Mouse (Mus musculus): ENCODE results near the gene Slc12a6. TPM values are rescaled to one million over a fixed set of nuclear protein-coding genes. Genes with fewer than 3 reads are reported as not detected.

The Slc12a6 gene
- polyA plus RNA-seq, 1 experiment from 2014 or later: 17.7 TPM

DNA sequence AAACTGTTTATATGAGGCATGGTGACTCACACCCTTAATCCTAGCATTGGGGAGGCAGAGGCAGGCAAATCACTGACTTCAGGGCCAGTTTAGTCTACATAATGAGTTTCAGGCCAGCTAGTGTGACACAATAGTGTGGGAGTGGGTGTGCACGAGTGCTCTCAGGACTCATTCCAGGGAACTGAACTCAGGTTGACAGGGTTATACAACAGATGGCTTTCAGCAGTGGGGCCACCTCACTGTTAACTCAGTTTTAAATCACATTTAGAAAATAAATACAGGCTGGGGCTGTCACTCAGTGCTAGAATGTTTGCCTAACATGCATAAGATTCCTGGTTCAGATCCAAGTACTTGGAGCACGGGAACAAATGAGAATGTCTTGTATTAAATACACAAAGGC lies 94.0 kb downstream of the Slc12a6 start:
- Histone ChIP-seq H3K9ac (ENCODE audit: low read length) (no peak overlapping the region), H3K4me2 (ENCODE audit: low read length) (no peak overlapping the region), H3K4me3 (ENCODE audit: low read depth, low read length) (no peak overlapping the region), H3K27ac (ENCODE audit: low read depth) (no peak overlapping the region), H3K36me3 (ENCODE audit: control insufficient read depth, insufficient read depth, low read length) (peaks cover 92% of the 10 kb centered on the region), H3K9me3 (ENCODE audit: control insufficient read depth, low read length) (no peaks in the 10 kb centered on the region), H3K4me1 (replicated peaks; ENCODE audit: control insufficient read depth, insufficient read depth, low read length) (no peaks in the 10 kb centered on the region), H3K27me3 (replicated peaks; ENCODE audit: control insufficient read depth, insufficient read depth, low read length) (no peaks in the 10 kb centered on the region)
- no peak for DNase-seq (ENCODE audit: low spot score)
- WGBS: 62% methylated on average over 2 of the region's 2 CpGs
- ATAC-seq (replicated peaks; ENCODE audit: low FRiP score, low TSS enrichment, low read depth): no peak

DNA sequence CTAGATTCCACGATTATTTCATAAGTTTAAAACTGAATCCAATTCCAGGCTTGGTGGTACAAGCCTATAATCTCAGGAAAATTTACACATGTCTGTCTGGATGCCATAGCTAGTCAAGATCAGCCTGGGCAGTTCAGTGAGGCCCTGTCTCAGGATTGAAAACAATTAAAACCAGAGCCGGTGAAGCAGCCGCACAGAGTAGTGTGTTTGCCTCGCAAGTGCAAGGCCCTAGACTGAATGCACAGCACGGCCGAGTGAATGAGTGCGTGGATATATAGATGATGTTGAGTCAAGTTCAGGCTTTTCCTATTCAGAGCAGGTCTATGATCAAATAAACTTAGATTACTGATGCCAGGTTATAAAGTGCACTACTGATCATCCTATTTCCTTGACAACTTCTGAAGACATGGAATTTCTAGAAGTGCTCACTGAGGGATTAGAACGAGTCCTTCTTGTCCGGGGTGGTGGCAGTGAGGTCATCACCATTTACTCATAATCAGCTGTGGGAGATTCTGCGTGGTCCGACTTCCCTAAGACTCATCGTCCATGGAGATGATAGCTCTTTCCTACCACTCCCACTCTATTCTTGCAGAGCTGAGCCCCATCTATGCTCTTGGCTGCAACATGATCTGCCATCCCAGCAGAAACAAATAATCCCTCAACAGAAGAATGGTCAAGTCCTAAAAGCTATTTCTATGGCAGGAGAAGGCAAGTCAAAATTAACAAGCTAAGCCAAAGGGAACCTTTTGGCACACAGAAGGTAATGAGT lies 94.6 kb downstream of the Slc12a6 start:
- no peaks in the 10 kb centered on the region for H3K4me1 ChIP-seq (replicated peaks; ENCODE audit: control insufficient read depth, insufficient read depth, low read length)
- DNase-seq (ENCODE audit: low spot score): no peak
- no peaks in the 10 kb centered on the region for H3K27me3 ChIP-seq (replicated peaks; ENCODE audit: control insufficient read depth, insufficient read depth, low read length)
- H3K4me2 ChIP-seq (ENCODE audit: low read length): no peak overlapping the region
- no peak overlapping the region for H3K27ac ChIP-seq (ENCODE audit: low read depth)
- no peaks in the 10 kb centered on the region for H3K9me3 ChIP-seq (ENCODE audit: control insufficient read depth, low read length)
- 84% methylated on average over 12 of the region's 12 CpGs for WGBS
- ATAC-seq (replicated peaks; ENCODE audit: low FRiP score, low TSS enrichment, low read depth): no peak
- no peak overlapping the region for H3K9ac ChIP-seq (ENCODE audit: low read length)
- no peak overlapping the region for H3K4me3 ChIP-seq (ENCODE audit: low read depth, low read length)
- H3K36me3 ChIP-seq (ENCODE audit: control insufficient read depth, insufficient read depth, low read length): peaks cover 89% of the 10 kb centered on the region

DNA sequence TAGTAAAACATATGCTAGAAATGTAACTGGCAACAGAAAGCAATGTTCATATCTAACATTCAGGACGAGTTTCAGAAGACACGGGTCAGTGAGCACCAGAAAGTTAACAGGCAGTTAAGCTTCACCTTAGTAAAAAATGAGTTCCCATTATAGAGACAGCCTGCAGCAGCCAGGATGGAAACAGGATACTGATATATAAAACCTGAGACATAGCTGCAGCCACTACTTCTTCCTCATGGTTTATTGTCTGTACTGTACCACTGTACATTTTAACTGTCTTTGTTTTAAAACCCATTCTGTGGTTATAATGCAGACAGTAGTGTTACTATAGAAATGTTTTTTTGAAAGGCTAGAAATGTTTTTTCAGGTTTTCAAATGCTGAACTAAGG lies 95.2 kb downstream of the Slc12a6 start:
- ATAC-seq (replicated peaks; ENCODE audit: low FRiP score, low TSS enrichment, low read depth) (no peak), DNase-seq (ENCODE audit: low spot score) (no peak)
- Histone ChIP-seq H3K4me3 (ENCODE audit: low read depth, low read length) (no peak overlapping the region), H3K27ac (ENCODE audit: low read depth) (no peak overlapping the region), H3K4me1 (replicated peaks; ENCODE audit: control insufficient read depth, insufficient read depth, low read length) (no peaks in the 10 kb centered on the region), H3K4me2 (ENCODE audit: low read length) (no peak overlapping the region), H3K9me3 (ENCODE audit: control insufficient read depth, low read length) (no peaks in the 10 kb centered on the region), H3K9ac (ENCODE audit: low read length) (no peak overlapping the region), H3K27me3 (replicated peaks; ENCODE audit: control insufficient read depth, insufficient read depth, low read length) (no peaks in the 10 kb centered on the region), H3K36me3 (ENCODE audit: control insufficient read depth, insufficient read depth, low read length) (peaks cover 86% of the 10 kb centered on the region)
- 90% methylated on average over 2 of the region's 2 CpGs for WGBS

DNA sequence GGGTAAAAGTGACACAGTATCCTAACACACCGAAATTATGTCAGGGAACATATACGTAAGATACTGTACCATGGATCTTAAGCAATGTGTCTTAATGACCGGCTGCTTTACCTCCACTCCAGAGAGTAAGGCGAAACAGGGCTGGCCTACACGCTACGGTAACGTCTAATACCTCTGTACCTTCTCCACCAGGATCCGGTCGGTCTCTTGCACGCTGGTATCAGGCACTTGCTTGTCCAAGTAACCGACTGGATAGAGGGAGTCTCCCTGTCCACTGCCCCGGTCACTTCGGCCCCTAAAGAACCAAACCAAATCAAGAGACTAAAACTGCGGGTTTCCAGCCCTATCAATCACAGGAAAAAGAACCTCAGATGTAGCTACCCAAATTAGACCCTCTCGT lies 101.6 kb downstream of the Slc12a6 start:
- H3K36me3 ChIP-seq (ENCODE audit: control insufficient read depth, insufficient read depth, low read length): peaks cover 22% of the 10 kb centered on the region
- H3K4me3 ChIP-seq (ENCODE audit: low read depth, low read length): peak overlapping the region; percentile 94
- WGBS: 20% methylated on average over 15 of the region's 15 CpGs
- no peaks in the 10 kb centered on the region for H3K9me3 ChIP-seq (ENCODE audit: control insufficient read depth, low read length)
- H3K27ac ChIP-seq (ENCODE audit: low read depth): peak overlapping the region; percentile 69; the same call in 1 of the 2 replicates
- no peaks in the 10 kb centered on the region for H3K27me3 ChIP-seq (replicated peaks; ENCODE audit: control insufficient read depth, insufficient read depth, low read length)
- peak overlapping the region; percentile 71 for H3K9ac ChIP-seq (ENCODE audit: low read length)
- ATAC-seq (replicated peaks; ENCODE audit: low FRiP score, low TSS enrichment, low read depth) (peak; percentile 20; the same call in 1 of the 2 replicates), DNase-seq (ENCODE audit: low spot score) (peak; percentile 69)
- H3K4me1 ChIP-seq (replicated peaks; ENCODE audit: control insufficient read depth, insufficient read depth, low read length): peaks cover 9% of the 10 kb centered on the region
- H3K4me2 ChIP-seq (ENCODE audit: low read length): peak overlapping the region; percentile 94

DNA sequence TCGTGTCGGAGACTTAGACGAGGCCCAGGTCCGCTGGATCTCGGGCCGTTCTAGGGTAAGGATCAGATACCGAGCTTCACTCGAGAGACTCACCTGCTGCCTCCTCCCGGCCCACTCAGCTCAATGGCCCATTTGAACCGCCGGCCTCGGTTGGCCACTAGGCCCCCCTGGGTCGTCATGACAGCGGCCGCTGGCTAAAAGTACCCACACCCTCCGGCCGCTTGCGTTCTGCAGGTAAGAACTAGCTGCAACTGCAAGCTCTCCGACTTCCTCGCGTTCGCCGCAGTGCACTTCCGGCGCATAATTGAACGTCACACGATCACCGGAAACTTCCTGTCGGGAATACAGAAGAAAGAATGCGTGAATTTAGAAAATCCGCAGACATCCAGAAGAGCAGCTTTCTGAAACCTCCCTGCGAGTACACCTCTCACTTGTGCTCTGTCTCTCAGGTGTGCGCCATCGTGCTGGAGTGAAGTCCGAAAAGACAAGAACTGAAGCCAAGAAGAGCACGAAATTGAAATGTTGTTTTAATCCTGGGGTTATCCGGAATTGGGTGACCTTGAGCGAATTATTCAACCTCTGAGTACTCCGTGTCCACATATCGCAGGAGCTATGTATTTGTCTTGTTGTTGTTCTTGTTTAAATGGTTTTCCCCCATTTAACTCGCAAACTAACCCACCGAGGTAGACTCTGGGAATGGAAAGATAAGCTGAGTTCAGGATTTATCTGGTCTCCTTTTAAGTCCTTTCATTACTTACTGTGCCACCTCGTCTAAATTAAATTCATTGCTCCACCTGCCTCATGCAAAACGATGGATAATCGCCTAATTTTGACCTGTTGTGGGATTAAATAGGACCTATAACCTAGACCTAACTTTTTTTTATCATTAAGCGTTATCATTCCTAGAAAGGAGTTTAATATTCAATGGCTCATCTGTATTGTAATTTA lies 102.4 kb downstream of the Slc12a6 start, which contains the start of gene Emc4:
Gene Emc4 (minus strand): TSS at position 302 of the 948 bp plus-strand sequence.
- no peaks in the 10 kb centered on the region for H3K27me3 ChIP-seq (replicated peaks; ENCODE audit: control insufficient read depth, insufficient read depth, low read length)

DNA sequence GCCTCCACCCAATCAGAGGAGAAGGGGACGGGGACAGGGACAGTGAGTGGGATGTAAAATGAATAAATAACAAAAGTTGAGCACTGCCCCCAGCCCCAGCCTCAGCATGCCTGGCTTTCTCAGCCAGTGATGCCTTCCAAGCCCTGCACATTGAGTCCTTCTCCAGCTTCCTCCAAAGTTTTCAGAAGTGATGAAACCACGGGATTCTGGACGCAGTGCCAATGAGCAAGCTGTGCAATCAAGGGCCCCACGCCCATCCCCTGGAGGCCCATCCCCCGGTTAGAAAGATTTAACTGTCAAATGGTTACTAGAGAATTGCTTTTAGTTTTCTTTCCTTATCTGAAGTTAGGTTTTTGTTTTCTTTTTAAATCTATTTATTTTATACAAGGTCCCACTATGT lies 104.3 kb downstream of the Slc12a6 start:
- no peaks in the 10 kb centered on the region for H3K36me3 ChIP-seq (ENCODE audit: control insufficient read depth, insufficient read depth, low read length)
- no peak for ATAC-seq (replicated peaks; ENCODE audit: low FRiP score, low TSS enrichment, low read depth)
- no peak overlapping the region for H3K4me3 ChIP-seq (ENCODE audit: low read depth, low read length)
- no peak overlapping the region for H3K9ac ChIP-seq (ENCODE audit: low read length)
- H3K27ac ChIP-seq (ENCODE audit: low read depth): no peak overlapping the region
- H3K9me3 ChIP-seq (ENCODE audit: control insufficient read depth, low read length): no peaks in the 10 kb centered on the region
- H3K4me2 ChIP-seq (ENCODE audit: low read length): no peak overlapping the region
- H3K4me1 ChIP-seq (replicated peaks; ENCODE audit: control insufficient read depth, insufficient read depth, low read length): peaks cover 9% of the 10 kb centered on the region
- DNase-seq (ENCODE audit: low spot score): no peak
- H3K27me3 ChIP-seq (replicated peaks; ENCODE audit: control insufficient read depth, insufficient read depth, low read length): no peaks in the 10 kb centered on the region
- WGBS: 71% methylated on average over 5 of the region's 5 CpGs

More for the DNA sequence above, 102.4 kb downstream of the Slc12a6 start, which contains the start of gene Emc4:
- no peaks in the 10 kb centered on the region for H3K9me3 ChIP-seq (ENCODE audit: control insufficient read depth, low read length)
- DNase-seq (ENCODE audit: low spot score) (peak; percentile 98), ATAC-seq (replicated peaks; ENCODE audit: low FRiP score, low TSS enrichment, low read depth) (peak; percentile 88)
- H3K4me1 ChIP-seq (replicated peaks; ENCODE audit: control insufficient read depth, insufficient read depth, low read length): peaks cover 9% of the 10 kb centered on the region
- peak within 1 kb of the TSS; percentile 94 for H3K4me2 ChIP-seq (ENCODE audit: low read length)
- H3K9ac ChIP-seq (ENCODE audit: low read length): peak within 1 kb of the TSS; percentile 71
- 2% methylated on average over 46 of the region's 46 CpGs for WGBS
- H3K27ac ChIP-seq (ENCODE audit: low read depth): peak within 1 kb of the TSS; percentile 69
- H3K4me3 ChIP-seq (ENCODE audit: low read depth, low read length): peak within 1 kb of the TSS; percentile 94
- peaks cover 16% of the 10 kb centered on the region for H3K36me3 ChIP-seq (ENCODE audit: control insufficient read depth, insufficient read depth, low read length)

DNA sequence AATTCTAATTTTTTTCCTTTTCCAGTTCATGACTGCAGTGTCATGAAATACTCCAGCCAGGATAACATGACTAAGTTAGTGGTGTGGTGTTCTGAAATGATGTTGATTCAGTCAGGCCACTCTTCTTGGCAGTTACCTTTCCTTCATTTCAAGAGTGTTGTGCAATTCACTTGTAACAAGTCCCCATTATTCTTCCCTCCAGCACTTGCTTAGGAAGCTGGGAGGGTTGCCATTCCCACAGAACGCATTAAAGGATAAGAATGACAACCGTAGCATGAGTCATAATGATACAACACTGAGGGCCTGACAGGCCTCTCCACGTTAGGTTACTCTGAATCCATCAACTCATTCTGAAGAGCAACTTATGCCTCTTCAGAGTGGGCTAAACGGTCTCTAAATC lies 107.5 kb downstream of the Slc12a6 start:
- Histone ChIP-seq H3K4me1 (replicated peaks; ENCODE audit: control insufficient read depth, insufficient read depth, low read length) (no peaks in the 10 kb centered on the region), H3K9me3 (ENCODE audit: control insufficient read depth, low read length) (no peaks in the 10 kb centered on the region), H3K27me3 (replicated peaks; ENCODE audit: control insufficient read depth, insufficient read depth, low read length) (no peaks in the 10 kb centered on the region), H3K36me3 (ENCODE audit: control insufficient read depth, insufficient read depth, low read length) (no peaks in the 10 kb centered on the region), H3K4me2 (ENCODE audit: low read length) (no peak overlapping the region), H3K9ac (ENCODE audit: low read length) (no peak overlapping the region), H3K4me3 (ENCODE audit: low read depth, low read length) (no peak overlapping the region), H3K27ac (ENCODE audit: low read depth) (no peak overlapping the region)
- WGBS: 77% methylated on average over 4 of the region's 4 CpGs
- DNase-seq (ENCODE audit: low spot score) (no peak), ATAC-seq (replicated peaks; ENCODE audit: low FRiP score, low TSS enrichment, low read depth) (no peak)

DNA sequence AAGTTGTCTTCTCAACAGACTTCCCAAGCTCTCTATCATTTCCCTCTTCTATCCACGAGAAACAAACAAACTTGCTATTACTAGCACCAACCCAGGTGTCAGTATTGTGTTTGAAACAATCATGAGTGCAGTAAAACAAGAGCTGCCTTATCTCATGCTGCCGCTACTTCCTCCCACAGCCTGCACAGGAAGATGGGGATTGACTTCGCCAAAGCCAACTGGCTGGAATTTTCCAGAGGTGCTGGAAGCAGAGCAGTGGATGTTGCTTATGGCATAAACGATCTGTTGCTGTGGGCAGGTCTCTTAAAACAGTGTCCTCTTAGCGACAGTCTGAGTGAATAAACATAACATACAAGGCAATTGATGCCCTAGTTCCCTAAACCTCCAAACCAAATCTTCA lies 109.0 kb downstream of the Slc12a6 start:
- Histone ChIP-seq H3K9me3 (ENCODE audit: control insufficient read depth, low read length) (no peaks in the 10 kb centered on the region), H3K4me3 (ENCODE audit: low read depth, low read length) (no peak overlapping the region), H3K4me2 (ENCODE audit: low read length) (no peak overlapping the region), H3K4me1 (replicated peaks; ENCODE audit: control insufficient read depth, insufficient read depth, low read length) (no peaks in the 10 kb centered on the region), H3K27ac (ENCODE audit: low read depth) (no peak overlapping the region), H3K27me3 (replicated peaks; ENCODE audit: control insufficient read depth, insufficient read depth, low read length) (no peaks in the 10 kb centered on the region), H3K9ac (ENCODE audit: low read length) (no peak overlapping the region), H3K36me3 (ENCODE audit: control insufficient read depth, insufficient read depth, low read length) (no peaks in the 10 kb centered on the region)
- DNase-seq (ENCODE audit: low spot score) (no peak), ATAC-seq (replicated peaks; ENCODE audit: low FRiP score, low TSS enrichment, low read depth) (no peak)
- WGBS: 49% methylated on average over 5 of the region's 5 CpGs

Data from intestine, embryonic 14.5 days (tissue).